Mouse (Mus musculus): Measurements from ENCODE around the gene Htr1d.

DNA sequence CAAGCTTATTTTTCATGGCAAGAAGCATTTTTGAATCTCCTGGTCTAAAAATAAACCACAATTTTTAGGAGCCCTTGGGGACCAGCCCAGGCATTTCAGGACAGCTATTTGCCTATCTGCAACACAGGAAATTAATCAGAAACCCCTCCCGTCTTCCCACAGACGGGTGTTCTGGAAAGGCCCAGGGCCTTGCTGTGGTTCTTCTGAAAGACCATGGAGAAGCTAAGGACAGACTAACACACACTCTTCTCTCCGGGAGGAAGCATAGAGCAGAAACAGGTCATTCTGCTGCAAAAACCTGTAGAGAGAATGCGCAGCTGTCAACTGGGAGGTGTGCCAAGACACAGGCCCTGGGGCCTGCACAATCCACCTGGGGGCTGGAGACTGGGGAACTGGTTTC is 42.9 kb downstream of the Htr1d start:
- TF ChIP-seq ZNF384 (IDR thresholded peaks at IDR 0.05; ENCODE audit: low read depth, low read length) (no peak), NRF1 (IDR thresholded peaks at IDR 0.05; ENCODE audit: insufficient read depth, low read depth, low read length, poor library complexity, severe bottlenecking) (no peak), CHD2 (IDR thresholded peaks at IDR 0.05; ENCODE audit: low read length) (no peak), MXI1 (IDR thresholded peaks at IDR 0.05; ENCODE audit: low read depth, low read length) (no peak), POLR2A (IDR thresholded peaks at IDR 0.05; ENCODE audit: control insufficient read depth in 1 of 2, insufficient read depth in 1 of 2, low read depth in 1 of 2, low read length in 2 of 2, poor library complexity in 1 of 2) (no peak), CTCF (IDR thresholded peaks at IDR 0.05 in 2 of 3, conservative IDR thresholded peaks at IDR 0.05 in 1 of 3; ENCODE audit: control insufficient read depth in 1 of 3, insufficient read depth in 1 of 3, low read depth in 2 of 3, low read length in 3 of 3, poor library complexity in 1 of 3, severe bottlenecking in 1 of 3) (no peak), GABPA (IDR thresholded peaks at IDR 0.05; ENCODE audit: low read depth, low read length) (no peak), TAL1 (IDR thresholded peaks at IDR 0.05; ENCODE audit: low read length) (no peak)
